Mouse (Mus musculus) E14TG2a.4 (cell line): Measurements from ENCODE around the gene Rnf150.

ENCODE experiments used
- CTCF ChIP-seq: conservative IDR thresholded peaks from 2 replicates; pipeline ENCODE4 v1.5.1; 2014; ENCODE audit warnings: low read length
- POU5F1 ChIP-seq: IDR thresholded peaks from 2 replicates; pipeline ENCODE4 v1.6.1; 2014; ENCODE audit warnings: low read length, borderline replicate concordance

DNA sequence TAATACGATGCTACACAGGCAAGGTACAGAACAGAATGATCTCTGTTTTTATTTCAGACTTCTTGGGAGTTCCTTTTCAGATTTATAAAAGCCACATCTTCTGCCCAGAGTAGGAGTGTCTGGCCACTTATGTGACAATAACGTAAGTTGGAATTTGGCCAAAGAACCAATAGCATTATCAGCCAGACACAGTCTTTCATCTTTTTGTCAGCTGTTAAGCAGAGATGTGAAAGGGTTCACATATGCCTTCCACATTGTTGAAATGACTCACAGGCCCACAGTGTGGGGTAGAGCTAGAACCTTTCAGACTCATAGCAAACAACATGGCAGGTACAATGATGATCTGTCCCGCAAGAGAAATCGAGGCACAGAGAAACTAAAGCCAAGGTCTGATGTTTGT, 16.4 kb upstream of the Rnf150 start:
- TF ChIP-seq CTCF (no peak), POU5F1 (no peak)
